Mouse (Mus musculus) limb, embryonic 11.5 days (tissue): ENCODE measurements around the gene Eid1. TPM values are rescaled to one million over a fixed set of nuclear protein-coding genes. Genes with fewer than 3 reads are reported as not detected.

Source experiments
- ATAC-seq: fragments of 200-750 bp; cut with Nextera tagmentation; 2 replicates; pipeline ENCODE4 v1.8.0; 2017; ENCODE audit warnings: low read depth; ENCODE audit not compliant: insufficient number of reproducible peaks, low FRiP score, low TSS enrichment
- DNase-seq: peaks from one replicate; pipeline ENCODE4 v3.0.0-alpha.2; 2015; ENCODE audit warnings: low spot score
- H3K27ac ChIP-seq: fragments of 300-500 bp; sonication (generic); replicated peaks from 2 replicates; pipeline ENCODE4 v1.5.1; 2014; ENCODE audit warnings: low read depth, mild to moderate bottlenecking, low read length
- H3K27me3 ChIP-seq: fragments of 300-500 bp; sonication (generic); 2 replicates; pipeline ENCODE4 v1.6.1; 2014; ENCODE audit warnings: mild to moderate bottlenecking, low read length, mixed read lengths; ENCODE audit not compliant: control insufficient read depth, insufficient read depth
- H3K36me3 ChIP-seq: fragments of 300-500 bp; sonication (generic); 2 replicates; pipeline ENCODE4 v1.6.1; 2014; ENCODE audit warnings: mild to moderate bottlenecking, low read length, moderate library complexity, mixed read lengths; ENCODE audit not compliant: control insufficient read depth, insufficient read depth
- H3K4me1 ChIP-seq: fragments of 300-500 bp; sonication (generic); 2 replicates; pipeline ENCODE4 v1.6.1; 2014; ENCODE audit warnings: low read length, mixed read lengths; ENCODE audit not compliant: control insufficient read depth, insufficient read depth
- H3K4me2 ChIP-seq: fragments of 300-500 bp; sonication (generic); 2 replicates; pipeline ENCODE4 v1.6.1; 2014; ENCODE audit warnings: low read depth, mild to moderate bottlenecking, moderate library complexity; ENCODE audit not compliant: severe bottlenecking
- H3K4me3 ChIP-seq: fragments of 300-500 bp; sonication (generic); 2 replicates; pipeline ENCODE4 v1.5.1; 2014; ENCODE audit warnings: low read depth, low read length
- H3K9ac ChIP-seq: fragments of 300-500 bp; sonication (generic); 2 replicates; pipeline ENCODE4 v1.6.1; 2014; ENCODE audit warnings: mild to moderate bottlenecking, low read length
- H3K9me3 ChIP-seq: fragments of 300-500 bp; sonication (generic); 2 replicates; pipeline ENCODE4 v1.6.1; 2016; ENCODE audit warnings: low read length; ENCODE audit not compliant: control insufficient read depth
- whole genome bisulfite sequencing: fragments of 180-500 bp; shearing (Covaris S2); extraction: QIAGEN DNeasy Blood & Tissue Kit; methylation state at CpG from one replicate; pipeline ENCODE4 v1.1.7; 2014; 5-methylcytosine and 5-hydroxymethylcytosine counted together
- polyA plus RNA-seq: library from polyadenylated mRNA; unstranded; fragments of >200 nt; fragmentation: Nextera tagmentation; extraction: Ambion mirVana; gene quantifications from 2 replicates; pipeline ENCODE4 v1.2.1, GENCODE M21; 2014

The Eid1 gene
- polyA plus RNA-seq, 1 experiment from 2014 or later = 232 TPM

- no peak overlapping the region for H3K4me3 ChIP-seq
- no peaks in the 10 kb centered on the region for H3K27me3 ChIP-seq
- no peaks in the 10 kb centered on the region for H3K9me3 ChIP-seq
- no peak overlapping the region for H3K9ac ChIP-seq
- no peaks in the 10 kb centered on the region for H3K4me1 ChIP-seq
- no peaks in the 10 kb centered on the region for H3K36me3 ChIP-seq
- no peak overlapping the region for H3K4me2 ChIP-seq
- no peak overlapping the region for H3K27ac ChIP-seq
- WGBS = 30% methylated on average over 9 of the region's 9 CpGs
- ATAC-seq = no peak
- peak; percentile 45 for DNase-seq
These were observed 8.9 kb downstream of the Eid1 start for GRCm38 (mm10) chr2:125681811-125682210.

- H3K4me1 ChIP-seq = no peaks in the 10 kb centered on the region
- H3K27me3 ChIP-seq = no peaks in the 10 kb centered on the region
- no peak overlapping the region for H3K4me2 ChIP-seq
- H3K36me3 ChIP-seq = no peaks in the 10 kb centered on the region
- no peak for DNase-seq
- no peak overlapping the region for H3K4me3 ChIP-seq
- H3K9ac ChIP-seq = no peak overlapping the region
- ATAC-seq = no peak
- no peaks in the 10 kb centered on the region for H3K9me3 ChIP-seq
- 86% methylated on average over 7 of the region's 7 CpGs for WGBS
- no peak overlapping the region for H3K27ac ChIP-seq
These were observed 11.0 kb downstream of the Eid1 start for GRCm38 (mm10) chr2:125683895-125684294.

GRCm38 (mm10) chr2:125684559-125685440, 11.9 kb downstream of the Eid1 start:
- 75% methylated on average over 10 of the region's 10 CpGs for WGBS
- peak; percentile 26 for DNase-seq
- H3K27ac ChIP-seq = no peak overlapping the region

GRCm38 (mm10) chr2:125685441-125686150, 12.7 kb downstream of the Eid1 start:
- DNase-seq (no peak), ATAC-seq (no peak)
- 82% methylated on average over 9 of the region's 9 CpGs for WGBS
- no peak overlapping the region for H3K27ac ChIP-seq
- no peaks in the 10 kb centered on the region for H3K4me1 ChIP-seq
- no peaks in the 10 kb centered on the region for H3K36me3 ChIP-seq
- H3K9me3 ChIP-seq = no peaks in the 10 kb centered on the region
- H3K4me2 ChIP-seq = no peak overlapping the region
- no peaks in the 10 kb centered on the region for H3K27me3 ChIP-seq
- H3K9ac ChIP-seq = no peak overlapping the region
- H3K4me3 ChIP-seq = no peak overlapping the region

More at GRCm38 (mm10) chr2:125684559-125685440, 11.9 kb downstream of the Eid1 start:
- Histone ChIP-seq H3K4me2 (no peak overlapping the region), H3K9me3 (no peaks in the 10 kb centered on the region), H3K9ac (no peak overlapping the region), H3K27me3 (no peaks in the 10 kb centered on the region), H3K4me1 (no peaks in the 10 kb centered on the region), H3K36me3 (no peaks in the 10 kb centered on the region), H3K4me3 (no peak overlapping the region)
- ATAC-seq = no peak

DNA sequence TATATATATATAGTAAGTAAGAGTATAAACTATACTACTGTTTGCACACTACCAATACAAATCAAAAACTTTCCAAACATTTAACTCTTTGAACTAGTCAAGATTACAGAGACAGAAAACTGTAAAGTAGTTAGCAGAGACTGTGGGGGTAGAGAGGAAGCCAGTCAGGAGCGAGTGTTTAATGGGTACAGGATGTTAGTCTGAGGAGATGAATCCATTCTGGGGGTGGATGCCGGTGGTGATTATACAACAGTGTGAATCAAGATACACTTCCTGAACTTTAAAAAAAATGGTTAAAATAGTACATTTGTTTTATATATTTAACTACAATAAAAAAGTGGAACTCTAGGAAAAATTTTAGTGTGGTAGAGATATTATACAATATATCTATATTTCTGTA, 19.1 kb downstream of the Eid1 start:
- Histone ChIP-seq H3K27ac (no peak overlapping the region), H3K9me3 (no peaks in the 10 kb centered on the region), H3K4me1 (no peaks in the 10 kb centered on the region), H3K27me3 (no peaks in the 10 kb centered on the region), H3K4me2 (no peak overlapping the region), H3K4me3 (no peak overlapping the region), H3K36me3 (no peaks in the 10 kb centered on the region), H3K9ac (no peak overlapping the region)
- DNase-seq (no peak), ATAC-seq (no peak)
- WGBS = 47% methylated on average over 2 of the region's 2 CpGs

- no peaks in the 10 kb centered on the region for H3K9me3 ChIP-seq
- no peaks in the 10 kb centered on the region for H3K27me3 ChIP-seq
- no peak overlapping the region for H3K27ac ChIP-seq
- no peak for ATAC-seq
- no peak overlapping the region for H3K4me2 ChIP-seq
- H3K36me3 ChIP-seq = no peaks in the 10 kb centered on the region
- H3K9ac ChIP-seq = no peak overlapping the region
- no peaks in the 10 kb centered on the region for H3K4me1 ChIP-seq
- no peak overlapping the region for H3K4me3 ChIP-seq
- WGBS = 77% methylated on average over 2 of the region's 2 CpGs
- DNase-seq = no peak
These were observed 21.9 kb downstream of the Eid1 start for GRCm38 (mm10) chr2:125694798-125695197.

DNA sequence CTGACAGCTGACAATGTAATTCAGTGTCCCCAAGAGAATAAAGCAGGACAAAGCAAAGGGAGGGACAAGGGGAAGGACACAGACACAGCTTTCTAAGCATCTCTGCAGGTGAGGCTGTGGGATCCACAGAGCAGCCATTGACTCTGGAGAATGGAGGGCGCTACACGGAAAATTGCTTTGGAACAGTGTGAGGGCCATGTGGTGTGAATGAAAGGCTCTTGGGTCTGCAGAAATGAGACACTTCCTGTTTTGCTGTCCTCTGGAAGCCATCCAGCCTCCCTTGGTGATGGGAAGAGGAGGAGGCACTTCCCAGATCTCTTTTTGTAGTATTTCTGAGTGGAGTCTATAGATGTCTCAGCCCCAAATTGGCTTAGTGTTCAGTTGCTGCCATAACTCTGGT, 23.3 kb downstream of the Eid1 start:
- Histone ChIP-seq H3K9ac (no peak overlapping the region), H3K27ac (no peak overlapping the region)
- no peak for DNase-seq

DNA sequence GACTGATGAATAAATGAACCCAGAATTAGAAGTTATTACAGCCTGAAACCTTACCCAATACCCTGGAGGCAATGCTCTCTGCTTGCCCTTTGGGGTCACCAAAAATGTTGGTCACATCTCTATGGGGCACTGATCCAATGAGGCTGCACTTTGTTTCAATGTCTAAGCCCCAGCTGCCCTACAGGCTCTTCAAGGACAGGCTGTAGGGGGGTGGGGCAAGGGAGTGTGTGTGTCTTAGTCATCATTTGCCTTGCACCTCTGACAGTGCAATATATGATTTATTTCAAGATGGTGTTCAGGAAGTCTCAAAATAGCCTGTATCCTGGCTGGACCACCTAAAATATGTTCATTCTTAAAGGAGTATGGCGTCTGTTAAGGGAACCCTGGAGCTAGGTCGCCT, 28.7 kb downstream of the Eid1 start:
- DNase-seq (no peak), ATAC-seq (no peak)
- Histone ChIP-seq H3K36me3 (no peaks in the 10 kb centered on the region), H3K27me3 (no peaks in the 10 kb centered on the region), H3K9me3 (no peaks in the 10 kb centered on the region), H3K4me2 (no peak overlapping the region), H3K4me3 (no peak overlapping the region), H3K9ac (no peak overlapping the region), H3K27ac (no peak overlapping the region), H3K4me1 (no peaks in the 10 kb centered on the region)
- 85% methylated on average over 2 of the region's 2 CpGs for WGBS

More for the DNA sequence above, 23.3 kb downstream of the Eid1 start:
- H3K4me2 ChIP-seq = no peak overlapping the region
- H3K4me3 ChIP-seq = no peak overlapping the region
- no peaks in the 10 kb centered on the region for H3K36me3 ChIP-seq
- WGBS = 82% methylated on average over 2 of the region's 2 CpGs
- H3K9me3 ChIP-seq = no peaks in the 10 kb centered on the region
- H3K4me1 ChIP-seq = no peaks in the 10 kb centered on the region
- H3K27me3 ChIP-seq = no peaks in the 10 kb centered on the region
- ATAC-seq = no peak
